Mouse (Mus musculus) left cerebral cortex, adult 6 months (tissue): Measurements from ENCODE around the gene Vmn2r81. TPM values are rescaled to one million over a fixed set of nuclear protein-coding genes. Genes with fewer than 3 reads are reported as not detected.

Experiments used
- long read RNA-seq, 2 experiments: library from polyadenylated mRNA; unstranded; transcript quantifications; one replicate each; pipeline ENCODE4 v2.0.0; 2019 to 2020
- polyA plus RNA-seq: library from polyadenylated mRNA; unstranded; fragments of <200 nt; fragmentation: Nextera tagmentation; gene quantifications from 2 replicates; pipeline ENCODE4 v1.2.3, GENCODE M21; 2021

Gene Vmn2r81
- polyA plus RNA-seq = not detected in 2 replicates
- long read RNA-seq, experiment 1 = 0 reads
- long read RNA-seq, experiment 2 = 0 reads

DNA sequence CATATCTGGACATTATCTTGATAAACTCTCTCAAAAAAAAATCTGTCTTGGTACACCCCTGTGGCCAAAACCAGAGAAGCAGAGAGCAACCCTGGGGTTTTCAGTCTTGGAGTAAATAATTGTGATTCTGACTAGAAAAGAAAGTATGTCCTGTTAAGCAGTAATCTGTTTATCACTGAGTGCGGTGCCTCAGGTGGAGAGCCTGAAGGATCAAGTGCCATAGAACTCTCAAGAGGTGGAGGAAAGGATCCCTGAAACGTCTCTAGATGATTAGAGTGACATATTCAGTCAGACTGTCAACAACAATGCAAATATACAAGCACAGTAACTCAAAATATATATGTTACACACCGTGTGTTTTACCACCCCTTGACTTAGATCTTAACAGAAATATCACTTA lies at the start of gene Vmn2r81:
TSS of gene Vmn2r81 (plus strand) at position 301 of the 400 bp plus-strand sequence.

Other genes starting within 250 kb of the Vmn2r81 start
- gene Olfr1351, start 235.2 kb upstream of the Vmn2r81 start, polyA plus RNA-seq = not detected in 2 replicates
- gene Olfr57, start 219.0 kb upstream of the Vmn2r81 start, polyA plus RNA-seq = not detected in 2 replicates
- 6.2 and 6.7 TPM in 2 replicates for gene 2610008E11Rik, start 150.1 kb upstream of the Vmn2r81 start, polyA plus RNA-seq
- not detected in 2 replicates for gene Vmn2r80, start 98.9 kb upstream of the Vmn2r81 start, polyA plus RNA-seq
- gene Vmn2r82, start 108.8 kb downstream of the Vmn2r81 start, polyA plus RNA-seq = not detected in 2 replicates
- not detected in 2 replicates for gene Vmn2r83, start 221.0 kb downstream of the Vmn2r81 start, polyA plus RNA-seq